Mouse (Mus musculus): ENCODE measurements around the gene Tmem198. TPM values are rescaled to one million over a fixed set of nuclear protein-coding genes. Genes with fewer than 3 reads are reported as not detected.

Tmem198 gene
- polyA plus RNA-seq, 1 experiment from 2014 or later, result 0.18 TPM

DNA sequence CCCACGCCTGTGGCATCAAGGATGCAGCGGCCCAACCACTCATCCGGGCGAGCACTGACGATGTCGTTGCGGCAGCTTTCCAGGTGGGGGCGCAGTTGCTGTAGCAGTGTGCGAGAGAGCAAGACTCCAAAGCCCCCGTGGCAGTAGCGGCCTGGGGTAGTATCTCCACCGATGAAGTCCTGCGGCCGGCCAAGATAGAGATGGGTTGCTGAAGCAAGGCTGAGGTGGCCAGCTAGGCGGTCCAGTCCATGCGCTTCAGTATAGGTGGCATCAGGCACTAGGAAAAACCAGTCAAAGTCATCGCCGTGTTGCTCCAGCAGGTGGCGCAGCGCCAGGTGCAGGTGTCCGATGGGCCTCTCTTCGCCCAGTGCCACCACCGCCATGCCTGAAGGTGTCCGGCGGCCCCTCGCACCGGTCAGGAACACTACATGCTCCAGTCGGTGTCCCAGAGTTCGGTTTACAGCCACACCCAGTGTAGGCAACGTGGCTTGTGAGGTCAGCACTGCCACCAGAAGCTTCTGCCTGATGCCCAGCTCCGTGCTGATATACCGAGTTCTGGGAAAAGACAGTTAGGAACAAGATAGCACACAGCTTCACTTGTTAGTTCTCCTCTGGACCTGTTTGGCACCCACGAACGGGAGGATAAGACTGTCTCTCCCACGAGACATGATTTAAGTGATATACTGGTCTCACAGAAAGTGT, 1.9 kb upstream of the Tmem198 start:
- Histone ChIP-seq H3K9me3 (replicated peaks) (no peaks in the 10 kb centered on the region), H3K4me3 (peak overlapping the region; percentile 68), H3K9ac (no peak overlapping the region), H3K36me3 (peaks cover 35% of the 10 kb centered on the region), H3K27ac (no peak overlapping the region), H3K4me1 (peaks cover 32% of the 10 kb centered on the region), H3K4me2 (peak overlapping the region; percentile 84), H3K27me3 (replicated peaks) (peaks cover 99% of the 10 kb centered on the region)
- 8% methylated on average over 35 of the region's 35 CpGs for WGBS (ENCODE audit: insufficient replicate concordance)
- peak; percentile 16; the same call in 1 of the 2 replicates for ATAC-seq

GRCm38 (mm10) chr1:75477966-75478290, 1.4 kb upstream of the Tmem198 start:
- peak overlapping the region; percentile 68 for H3K4me3 ChIP-seq
- 37% methylated on average over 3 of the region's 3 CpGs for whole genome bisulfite sequencing (ENCODE audit: insufficient replicate concordance)
- H3K27me3 ChIP-seq (replicated peaks), result peaks cover 99% of the 10 kb centered on the region
- ATAC-seq, result no peak
- H3K4me1 ChIP-seq, result peaks cover 32% of the 10 kb centered on the region
- H3K36me3 ChIP-seq, result peaks cover 34% of the 10 kb centered on the region
- H3K9ac ChIP-seq, result no peak overlapping the region
- no peak overlapping the region for H3K27ac ChIP-seq
- no peaks in the 10 kb centered on the region for H3K9me3 ChIP-seq (replicated peaks)
- peak overlapping the region; percentile 84 for H3K4me2 ChIP-seq

DNA sequence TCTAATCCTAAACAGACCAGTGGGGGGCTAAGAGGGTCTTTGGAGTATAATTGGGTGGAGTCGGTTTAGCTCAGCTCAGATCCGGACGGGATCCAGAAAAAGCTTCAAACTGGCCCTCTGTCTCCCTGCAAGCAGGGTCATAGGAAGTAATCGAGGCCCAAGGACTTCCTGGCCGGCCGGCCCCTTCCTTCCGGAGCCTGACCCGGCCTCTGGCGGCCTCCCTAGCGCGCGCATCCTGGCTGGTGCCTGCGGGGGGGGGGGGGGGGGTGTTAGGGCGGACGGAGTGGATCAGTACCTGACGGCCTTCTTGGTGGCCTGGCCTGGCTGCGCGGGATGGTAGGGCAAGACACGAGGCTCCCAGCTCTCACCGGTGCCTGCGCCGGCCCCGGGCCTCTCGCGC, 835 bp upstream of the Tmem198 start:
- H3K27ac ChIP-seq, result peak overlapping the region; percentile 59

GRCm38 (mm10) chr1:75479635-75479989, 280 bp downstream of the Tmem198 start:
- Histone ChIP-seq H3K9me3 (replicated peaks) (no peaks in the 10 kb centered on the region), H3K27me3 (replicated peaks) (peaks cover 99% of the 10 kb centered on the region), H3K36me3 (peaks cover 22% of the 10 kb centered on the region), H3K27ac (no peak overlapping the region), H3K4me1 (peaks cover 32% of the 10 kb centered on the region), H3K4me3 (peak overlapping the region; percentile 68), H3K4me2 (peak overlapping the region; percentile 84), H3K9ac (no peak overlapping the region)
- ATAC-seq, result peak; percentile 1; the same call in 1 of the 2 replicates
- WGBS (ENCODE audit: insufficient replicate concordance), result 3% methylated on average over 24 of the region's 24 CpGs

More for the DNA sequence above, 835 bp upstream of the Tmem198 start:
- Histone ChIP-seq H3K36me3 (peaks cover 33% of the 10 kb centered on the region), H3K27me3 (replicated peaks) (peaks cover 99% of the 10 kb centered on the region), H3K4me1 (peaks cover 32% of the 10 kb centered on the region), H3K4me3 (peak overlapping the region; percentile 68), H3K9me3 (replicated peaks) (no peaks in the 10 kb centered on the region), H3K4me2 (peak overlapping the region; percentile 84), H3K9ac (peak overlapping the region; percentile 65)
- under 1% methylated on average over 25 of the region's 25 CpGs for WGBS (ENCODE audit: insufficient replicate concordance)
- ATAC-seq, result no peak

GRCm38 (mm10) chr1:75480036-75480435, 704 bp downstream of the Tmem198 start:
- Histone ChIP-seq H3K9me3 (replicated peaks) (no peaks in the 10 kb centered on the region), H3K27me3 (replicated peaks) (peaks cover 99% of the 10 kb centered on the region), H3K27ac (no peak overlapping the region), H3K4me1 (peaks cover 32% of the 10 kb centered on the region), H3K9ac (no peak overlapping the region), H3K4me3 (peak overlapping the region; percentile 68; the same call in 1 of the 2 replicates), H3K4me2 (peak overlapping the region; percentile 84), H3K36me3 (peaks cover 18% of the 10 kb centered on the region)
- ATAC-seq, result no peak
- WGBS (ENCODE audit: insufficient replicate concordance), result 19% methylated on average over 13 of the region's 13 CpGs

- no peak for ATAC-seq
Observed at GRCm38 (mm10) chr1:75480735-75481134, 1.4 kb downstream of the Tmem198 start.

DNA sequence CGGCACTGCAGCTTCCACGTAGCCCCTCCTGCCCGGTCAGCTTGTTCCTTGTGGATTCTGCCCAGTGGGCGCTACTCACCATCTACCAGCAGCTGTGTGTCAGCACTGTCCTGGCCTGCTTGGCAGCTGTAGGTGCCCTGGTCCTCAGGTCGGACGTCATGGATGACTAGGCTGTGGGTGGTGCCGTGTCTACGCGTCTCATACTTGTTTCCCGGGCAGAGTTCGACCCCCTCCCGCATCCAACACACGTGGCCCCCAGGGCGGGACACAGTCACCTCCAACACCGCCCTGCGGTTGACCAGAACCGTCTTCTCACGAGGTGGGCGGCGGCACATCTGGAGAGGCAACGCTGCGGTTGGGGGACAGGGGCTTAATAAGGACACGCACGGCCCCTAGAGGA, 7.2 kb downstream of the Tmem198 start:
- H3K4me2 ChIP-seq, result peak overlapping the region; percentile 68; the same call in 1 of the 2 replicates
- H3K9me3 ChIP-seq (replicated peaks), result no peaks in the 10 kb centered on the region
- peaks cover 98% of the 10 kb centered on the region for H3K27me3 ChIP-seq (replicated peaks)
- 0 out of 2 replicates have a peak, but pooled peaks cover 2% of the 10 kb centered on the region for H3K36me3 ChIP-seq
- no peak overlapping the region for H3K27ac ChIP-seq
- ATAC-seq, result no peak
- H3K4me1 ChIP-seq, result peaks cover 15% of the 10 kb centered on the region
- H3K9ac ChIP-seq, result no peak overlapping the region
- 10% methylated on average over 24 of the region's 24 CpGs for WGBS (ENCODE audit: insufficient replicate concordance)
- H3K4me3 ChIP-seq, result no peak overlapping the region

More at GRCm38 (mm10) chr1:75480735-75481134, 1.4 kb downstream of the Tmem198 start:
- Histone ChIP-seq H3K27ac (no peak overlapping the region), H3K4me2 (no peak overlapping the region), H3K9ac (no peak overlapping the region), H3K9me3 (replicated peaks) (no peaks in the 10 kb centered on the region), H3K27me3 (replicated peaks) (peaks cover 99% of the 10 kb centered on the region), H3K36me3 (peaks cover 11% of the 10 kb centered on the region), H3K4me3 (no peak overlapping the region), H3K4me1 (peaks cover 32% of the 10 kb centered on the region)
- 68% methylated on average over 7 of the region's 7 CpGs for WGBS (ENCODE audit: insufficient replicate concordance)

DNA sequence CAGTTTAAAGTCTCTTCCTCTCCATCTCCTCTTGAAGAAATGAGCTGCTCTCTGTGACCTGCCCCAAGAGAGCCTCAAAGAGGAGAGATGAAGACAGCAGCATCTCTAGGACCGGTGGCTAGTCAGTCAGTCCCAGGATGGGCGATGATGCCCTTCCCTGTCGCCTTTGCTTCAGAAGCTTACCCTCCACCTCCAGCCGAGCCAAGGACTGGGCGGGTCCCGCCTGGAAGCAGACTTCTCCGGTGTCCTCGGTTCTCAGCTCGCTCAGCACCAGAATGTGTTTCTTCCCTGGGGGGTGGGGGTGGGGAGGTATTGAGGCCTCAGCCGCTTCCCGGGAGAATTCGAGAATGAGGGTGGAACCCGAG, 7.7 kb downstream of the Tmem198 start:
- Histone ChIP-seq H3K36me3 (0 out of 2 replicates have a peak, but pooled peaks cover 2% of the 10 kb centered on the region), H3K27me3 (replicated peaks) (peaks cover 98% of the 10 kb centered on the region), H3K4me1 (peaks cover 15% of the 10 kb centered on the region), H3K4me3 (peak overlapping the region; percentile 51), H3K9me3 (replicated peaks) (no peaks in the 10 kb centered on the region), H3K9ac (no peak overlapping the region), H3K4me2 (peak overlapping the region; percentile 68), H3K27ac (no peak overlapping the region)
- 2% methylated on average over 13 of the region's 13 CpGs for WGBS (ENCODE audit: insufficient replicate concordance)
- no peak for ATAC-seq

DNA sequence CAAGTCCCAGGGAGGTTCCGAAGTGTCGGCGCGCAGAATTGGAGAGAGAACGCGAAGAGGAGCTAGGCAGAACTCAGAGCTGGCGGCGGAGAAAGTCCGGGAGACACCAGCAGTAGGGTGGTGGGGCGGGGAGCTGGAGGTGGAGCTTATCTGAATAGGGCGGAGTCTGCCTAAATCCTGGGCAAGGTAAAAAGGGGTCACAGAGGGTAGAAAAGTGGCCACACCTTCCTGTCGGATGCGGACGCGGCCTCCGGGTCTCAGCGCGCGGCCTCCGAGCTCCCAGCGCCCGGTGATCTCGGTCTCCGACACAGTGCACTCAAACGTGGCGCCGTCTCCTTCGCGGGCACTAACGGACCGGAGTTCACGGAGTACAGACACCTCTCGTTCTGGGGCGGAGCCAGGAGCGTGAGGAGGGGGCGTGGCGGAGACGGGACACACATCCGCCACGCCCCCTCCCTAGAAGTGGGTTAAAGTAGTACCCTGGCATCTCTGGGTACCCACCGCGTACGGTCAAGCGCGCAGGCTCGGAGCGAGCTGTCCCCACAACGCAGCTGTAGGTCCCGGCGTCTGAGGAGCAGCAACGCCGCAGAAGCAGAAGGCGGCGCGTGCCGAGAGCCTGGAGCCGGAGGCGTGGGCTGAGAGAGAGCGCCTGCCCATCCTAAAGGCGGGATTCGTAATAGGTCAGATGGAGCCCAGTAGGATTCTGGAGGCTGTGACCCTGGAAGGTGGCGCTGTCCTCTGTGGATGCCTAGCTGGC, 8.3 kb downstream of the Tmem198 start:
- WGBS (ENCODE audit: insufficient replicate concordance), result 1% methylated on average over 62 of the region's 62 CpGs
- Histone ChIP-seq H3K27me3 (replicated peaks) (peaks cover 98% of the 10 kb centered on the region), H3K27ac (no peak overlapping the region), H3K4me2 (peak overlapping the region; percentile 68), H3K9me3 (replicated peaks) (no peaks in the 10 kb centered on the region), H3K36me3 (peaks cover 2% of the 10 kb centered on the region; the same call in 1 of the 2 replicates), H3K4me1 (peaks cover 15% of the 10 kb centered on the region), H3K9ac (no peak overlapping the region; the same call in 1 of the 2 replicates), H3K4me3 (peak overlapping the region; percentile 51)
- peak; percentile 63 for ATAC-seq

GRCm38 (mm10) chr1:75490785-75491551, 11.6 kb downstream of the Tmem198 start:
- WGBS (ENCODE audit: insufficient replicate concordance), result 72% methylated on average over 34 of the region's 34 CpGs
- H3K9me3 ChIP-seq (replicated peaks), result no peaks in the 10 kb centered on the region
- H3K27me3 ChIP-seq (replicated peaks), result peaks cover 73% of the 10 kb centered on the region
- H3K4me3 ChIP-seq, result no peak overlapping the region
- peaks cover 15% of the 10 kb centered on the region for H3K4me1 ChIP-seq
- no peak overlapping the region for H3K27ac ChIP-seq
- no peak overlapping the region for H3K4me2 ChIP-seq
- no peak overlapping the region for H3K9ac ChIP-seq
- no peak for ATAC-seq
- H3K36me3 ChIP-seq, result peaks cover 3% of the 10 kb centered on the region; the same call in 1 of the 2 replicates

DNA sequence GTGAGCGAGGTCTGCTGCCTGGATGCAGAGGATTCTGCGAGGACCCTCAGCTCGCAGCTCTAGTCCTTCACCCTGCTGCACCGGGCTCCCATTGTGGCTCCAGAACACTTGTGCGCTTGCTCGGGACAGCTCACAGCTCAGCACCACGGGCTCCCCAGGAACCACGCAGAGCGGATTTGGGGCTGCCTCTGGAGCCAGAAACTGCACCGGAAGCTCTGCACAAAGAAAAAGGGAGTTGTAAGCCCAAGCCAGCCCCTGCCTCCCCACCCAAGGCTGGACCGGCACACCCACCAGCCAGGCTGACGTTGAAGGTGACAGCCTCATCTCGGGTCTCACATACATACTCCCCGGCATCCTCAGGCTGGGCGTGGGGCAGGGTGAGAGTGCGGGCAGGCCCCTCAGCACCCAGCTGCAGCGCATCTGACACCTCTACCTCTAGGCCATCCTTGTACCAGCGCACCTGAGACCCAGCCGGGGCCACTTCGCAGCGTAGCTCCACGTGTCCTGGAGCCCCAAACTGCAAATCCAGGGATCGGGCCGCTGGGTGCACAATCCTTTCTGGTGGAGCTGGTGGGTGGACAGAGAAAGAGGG, 13.3 kb downstream of the Tmem198 start:
- Histone ChIP-seq H3K27ac (no peak overlapping the region), H3K27me3 (replicated peaks) (peaks cover 56% of the 10 kb centered on the region), H3K36me3 (peaks cover 10% of the 10 kb centered on the region), H3K9ac (no peak overlapping the region), H3K9me3 (replicated peaks) (no peaks in the 10 kb centered on the region), H3K4me2 (no peak overlapping the region), H3K4me3 (no peak overlapping the region), H3K4me1 (peaks cover 4% of the 10 kb centered on the region; the same call in 1 of the 2 replicates)
- 39% methylated on average over 24 of the region's 24 CpGs for WGBS (ENCODE audit: insufficient replicate concordance)
- no peak for ATAC-seq
